Mouse (Mus musculus): ENCODE measurements at regions not wholly inside any gene's neighbourhood (a gene's known extent, or its start where the extent isn't known, plus 50 kb on each side); places are given as distances from the start of the nearest gene placed in this dataset.
"Not testable (repeated sequence)": the region's sequence is repeated elsewhere in the genome, so short reads cannot be mapped to it uniquely, and the experiment has no call there.

DNA sequence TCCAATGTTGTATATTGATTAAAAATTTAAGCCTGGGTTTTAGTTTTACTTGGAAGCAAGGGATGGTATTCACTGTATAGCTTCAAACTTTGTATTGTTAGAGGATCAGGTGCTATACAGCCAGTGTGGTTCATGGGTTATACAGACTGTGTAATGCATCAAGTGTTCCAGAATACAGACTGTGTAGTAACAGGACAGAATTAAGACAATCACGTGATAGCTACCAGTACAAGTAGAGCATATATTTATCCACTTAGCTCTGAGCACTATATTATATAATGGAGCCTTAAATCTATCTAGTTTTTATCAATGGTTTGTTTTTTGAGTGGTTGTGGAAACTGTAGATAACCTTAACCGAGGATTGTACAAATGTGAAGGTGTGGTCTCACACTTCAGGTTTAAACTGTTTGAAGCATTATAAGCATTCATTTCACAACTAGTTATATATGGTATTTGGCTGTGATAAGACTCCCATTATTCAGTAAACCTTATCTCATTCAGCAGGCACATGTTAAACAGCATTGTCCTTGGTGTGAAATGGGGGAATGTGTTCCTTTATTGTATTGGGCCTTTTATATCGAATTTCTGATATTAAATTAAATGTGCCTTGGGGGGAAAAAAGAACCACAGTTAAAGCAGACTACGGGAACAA lies 256.3 kb upstream of the Sdr16c6 start:
- DNase-seq, result no peak

DNA sequence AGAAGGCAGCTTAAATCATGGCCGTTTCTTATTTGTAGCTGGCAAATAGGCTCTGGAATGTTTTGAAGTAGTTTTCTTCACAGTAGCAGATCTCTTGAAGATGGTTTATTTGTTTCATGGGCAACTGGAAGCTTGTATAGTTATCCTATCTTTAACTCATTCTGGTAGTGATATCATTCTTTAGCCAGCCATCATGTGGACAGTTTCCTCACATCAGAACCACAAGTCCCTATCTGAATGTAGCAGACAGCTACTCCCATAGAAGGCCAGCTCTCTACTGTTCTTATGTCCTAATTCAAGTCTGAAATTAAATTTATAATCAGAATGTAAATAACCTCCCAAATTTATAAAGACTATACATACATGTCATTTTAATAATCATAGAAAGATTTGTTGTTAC lies 253.8 kb upstream of the Sdr16c6 start:
- no peak for DNase-seq

DNA sequence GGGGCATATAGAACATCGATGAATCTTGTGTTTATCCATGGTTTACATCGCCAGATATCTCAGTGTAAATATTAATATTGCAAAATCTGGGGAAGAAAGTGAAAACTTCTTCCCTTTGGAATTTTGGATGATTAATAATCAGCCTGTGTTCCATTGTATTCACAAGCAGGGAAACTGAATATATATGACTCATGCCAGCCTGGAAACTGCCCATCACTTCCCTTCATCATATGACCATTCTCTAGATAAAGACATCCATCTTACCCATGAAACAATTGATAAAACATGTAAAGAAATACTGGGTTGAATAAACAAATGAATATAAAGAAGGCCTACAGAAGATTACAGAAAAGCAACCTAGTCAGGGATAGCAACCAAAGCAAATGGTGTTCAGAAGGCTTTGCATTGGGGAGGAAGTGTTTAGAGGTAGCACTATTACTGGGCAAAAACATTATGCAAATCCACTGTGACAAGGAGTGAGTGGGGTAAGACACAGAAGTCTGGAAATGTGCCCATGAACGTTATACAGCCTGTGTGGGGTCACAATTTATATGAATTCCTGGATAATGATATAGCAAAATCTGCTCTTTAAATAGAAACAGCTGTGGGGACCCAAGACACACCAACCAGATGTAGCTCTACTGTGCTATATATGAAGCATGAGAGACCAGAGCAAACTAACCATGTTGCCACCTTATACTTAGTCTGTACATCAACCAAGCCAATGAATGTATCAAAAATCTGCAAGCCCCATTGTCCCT lies 238.5 kb upstream of the Sdr16c6 start:
- no peak for DNase-seq

DNA sequence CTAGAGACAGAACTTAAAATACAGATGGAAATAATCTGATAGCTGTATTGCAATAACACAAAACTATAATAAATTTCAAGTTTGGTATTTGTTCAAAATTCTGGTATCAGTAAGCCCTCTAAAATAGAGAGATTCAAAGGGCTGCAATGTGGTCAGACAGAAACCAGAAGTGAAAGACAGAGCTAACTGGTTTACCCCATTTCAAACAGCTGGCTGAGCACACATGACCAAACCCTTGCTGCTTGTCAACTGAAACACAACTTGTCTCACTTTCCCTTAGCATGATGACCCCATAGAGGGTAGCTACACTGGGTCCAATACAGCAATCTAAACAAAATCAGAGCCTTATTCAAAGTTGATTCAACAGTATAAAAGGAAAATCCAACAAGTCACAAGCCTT lies 234.2 kb upstream of the Sdr16c6 start:
- no peak for DNase-seq

DNA sequence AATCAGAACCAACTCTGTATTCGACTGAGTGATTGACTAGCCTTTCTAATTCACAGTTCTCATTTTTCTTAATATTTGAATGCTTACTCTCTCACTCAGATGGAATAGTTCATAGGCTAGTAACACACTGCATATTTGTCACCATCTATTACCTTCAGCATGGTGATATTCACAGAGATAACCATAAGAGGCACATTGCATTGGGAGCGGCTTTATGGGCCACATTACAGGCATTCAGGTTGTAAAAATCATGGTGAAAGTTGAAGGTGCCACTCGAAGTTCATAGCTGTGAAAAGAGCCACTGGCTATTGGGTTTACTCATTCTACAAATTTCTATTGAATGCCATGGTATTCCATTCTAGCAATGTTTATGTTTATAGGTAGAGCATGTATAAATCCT lies 229.6 kb upstream of the Sdr16c6 start:
- no peak for DNase-seq

DNA sequence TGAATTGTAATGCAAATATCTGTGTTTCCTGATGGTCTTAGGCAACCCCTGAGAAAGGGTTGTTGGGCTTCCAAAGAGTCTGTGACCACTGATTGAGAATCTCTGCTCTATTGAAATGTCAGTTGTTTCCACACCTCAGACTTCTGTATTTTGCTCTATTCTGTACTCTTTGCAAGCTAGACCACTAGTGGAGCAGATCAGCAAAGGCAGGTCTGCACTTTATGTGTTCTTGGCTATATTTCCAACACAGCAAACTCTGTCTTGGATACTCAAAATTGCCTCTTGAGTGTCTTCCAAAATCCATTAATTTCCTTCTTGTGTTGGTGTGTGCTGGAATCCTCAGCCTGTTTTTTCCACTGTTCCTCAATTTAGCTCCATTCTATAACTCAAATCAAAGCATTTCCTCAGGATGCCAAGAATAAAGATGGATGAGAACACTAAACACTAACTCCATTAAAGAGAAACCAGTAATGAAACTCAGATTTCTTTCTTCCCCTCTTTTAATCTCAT lies 228.5 kb upstream of the Sdr16c6 start:
- DNase-seq, result no peak

DNA sequence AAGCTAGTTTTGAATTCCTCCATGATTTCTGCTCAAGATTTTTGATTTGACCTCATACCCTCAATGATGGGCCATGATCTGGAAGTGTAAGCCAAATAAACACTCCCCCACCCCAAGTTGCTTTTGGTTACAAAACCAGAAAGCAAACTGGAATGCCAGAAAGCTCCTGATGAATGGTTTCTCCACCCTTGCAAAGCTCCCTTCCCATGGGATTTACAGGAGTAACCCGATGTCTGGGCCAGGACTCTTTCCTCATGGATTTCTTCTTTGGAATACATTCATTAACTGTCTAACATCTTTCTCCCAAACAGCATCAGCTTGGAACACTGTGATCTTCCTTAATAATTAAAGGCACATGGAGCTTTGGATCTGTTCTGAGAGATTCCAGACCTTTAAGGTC lies 227.3 kb upstream of the Sdr16c6 start:
- DNase-seq, result no peak

DNA sequence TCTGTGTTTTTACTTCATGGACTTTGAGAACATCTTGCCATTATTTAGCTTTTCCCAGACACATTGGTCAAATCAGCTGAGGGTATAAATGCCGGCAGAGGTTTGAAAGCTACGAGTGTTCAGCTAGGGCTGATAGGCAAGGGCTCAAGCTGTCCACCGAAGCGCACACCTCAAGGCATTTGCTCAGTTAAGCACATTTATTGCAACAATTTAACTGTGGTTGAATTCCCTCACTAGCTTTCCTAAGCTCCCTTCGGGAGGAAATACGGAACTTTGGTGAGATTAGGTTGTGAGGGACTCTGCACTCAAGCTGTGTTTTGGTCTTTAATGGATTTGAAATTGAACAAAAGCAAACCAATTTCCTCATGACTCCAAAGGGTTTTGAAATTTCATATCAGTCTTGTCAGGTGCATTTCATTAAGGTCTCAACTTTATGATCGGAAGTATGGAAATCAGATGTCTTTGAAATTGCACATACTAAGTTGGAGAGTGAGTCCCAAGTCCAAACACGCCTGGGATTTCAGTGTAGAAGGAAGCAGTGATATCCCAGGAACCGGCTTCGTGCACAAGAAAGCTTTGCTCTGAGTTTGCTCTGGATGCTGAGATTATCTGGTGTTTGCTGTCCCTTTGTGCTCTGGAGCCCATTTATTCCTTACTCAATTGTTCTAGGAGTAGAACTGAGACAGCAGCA lies 223.0 kb upstream of the Sdr16c6 start:
- DNase-seq, result no peak

DNA sequence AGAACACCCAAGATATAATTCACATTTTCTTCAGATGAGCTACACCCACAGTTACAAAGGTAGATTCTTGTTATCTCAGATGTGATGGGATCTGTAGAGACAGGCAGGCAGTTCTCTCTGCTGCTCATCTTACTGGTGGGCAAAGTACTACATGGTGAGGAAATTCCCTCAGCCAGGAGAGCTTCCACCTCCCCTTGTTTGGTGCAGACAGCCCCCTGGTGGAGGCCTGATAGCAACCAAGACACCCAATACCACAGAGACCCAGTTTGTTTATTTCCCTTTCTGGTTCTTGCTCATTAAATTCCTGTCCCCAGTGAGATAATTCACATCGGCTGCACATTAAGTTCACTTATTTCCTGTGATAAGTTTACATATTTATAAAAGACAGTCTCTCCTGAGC lies 222.3 kb upstream of the Sdr16c6 start:
- DNase-seq, result peak; percentile 4

DNA sequence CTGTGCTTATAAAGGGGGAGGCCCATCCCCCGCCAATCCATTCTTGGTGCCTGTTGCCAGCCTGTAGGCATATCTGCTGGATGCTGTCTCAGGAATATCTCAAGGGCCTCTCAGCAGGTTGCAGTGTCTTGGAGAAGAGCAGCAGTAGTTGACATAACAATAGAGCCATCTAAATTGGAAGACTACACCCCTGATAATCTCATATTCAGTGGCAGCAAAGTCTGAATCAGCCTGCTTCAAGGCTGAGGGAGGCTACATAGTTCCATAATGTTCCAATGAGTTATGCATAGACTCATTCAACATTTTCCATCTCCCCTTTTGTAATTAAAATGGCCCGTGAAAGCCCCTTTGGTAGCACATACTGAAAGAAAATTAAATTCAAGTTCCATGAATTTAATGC lies 172.3 kb upstream of the Sdr16c6 start:
- no peak for DNase-seq

DNA sequence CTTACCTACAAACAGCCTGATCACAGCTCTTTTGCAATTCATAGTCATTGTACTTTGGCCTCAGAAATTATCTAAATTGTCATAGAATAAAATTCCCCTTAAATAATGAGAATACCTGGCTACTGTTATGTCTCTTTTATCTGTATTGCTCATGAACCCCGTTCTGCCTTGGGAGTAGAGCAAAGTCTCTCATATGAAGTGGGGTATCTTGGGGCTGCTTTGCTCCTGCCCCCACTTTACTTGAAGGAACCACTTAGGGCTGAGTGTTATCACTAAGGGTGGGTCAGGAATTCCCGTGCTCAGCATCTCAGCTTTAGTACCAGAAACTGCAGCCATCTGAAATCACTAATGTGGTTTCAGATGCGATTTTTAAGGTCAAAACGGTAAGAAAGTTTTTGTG lies 170.3 kb upstream of the Sdr16c6 start:
- DNase-seq, result no peak

DNA sequence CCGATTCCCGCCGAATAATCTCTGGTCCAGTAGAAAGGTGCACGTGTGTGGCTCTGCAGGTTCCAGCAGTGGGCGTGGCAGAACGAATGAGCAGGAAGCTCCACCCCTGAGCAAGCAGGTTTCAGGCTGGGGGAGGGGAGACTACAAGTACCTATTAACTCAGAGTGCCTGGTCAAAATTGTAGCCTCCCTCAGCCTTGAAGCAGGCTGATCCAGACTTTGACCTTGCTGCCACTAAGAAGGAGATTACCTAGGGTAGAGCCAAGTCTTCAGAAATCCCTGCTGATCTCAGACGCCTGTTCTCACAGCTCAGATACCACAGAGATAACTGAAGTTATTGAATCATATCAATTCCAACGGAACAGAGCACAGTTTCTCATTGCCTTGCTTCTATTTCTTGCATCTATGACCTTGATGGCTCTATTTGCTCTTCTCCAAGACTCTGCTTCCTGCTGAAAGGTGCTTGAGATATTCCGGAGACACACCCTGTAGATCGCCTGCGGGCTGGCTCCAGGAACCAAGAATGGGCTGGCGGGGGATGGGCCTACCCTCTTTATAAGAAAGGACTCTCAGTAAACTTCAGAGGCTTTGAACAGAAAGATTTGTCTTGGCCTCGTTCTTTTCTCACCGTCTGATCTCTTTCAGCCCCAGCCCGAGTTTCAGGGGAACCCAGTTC lies 165.1 kb upstream of the Sdr16c6 start:
- DNase-seq, result not testable (repeated sequence)

DNA sequence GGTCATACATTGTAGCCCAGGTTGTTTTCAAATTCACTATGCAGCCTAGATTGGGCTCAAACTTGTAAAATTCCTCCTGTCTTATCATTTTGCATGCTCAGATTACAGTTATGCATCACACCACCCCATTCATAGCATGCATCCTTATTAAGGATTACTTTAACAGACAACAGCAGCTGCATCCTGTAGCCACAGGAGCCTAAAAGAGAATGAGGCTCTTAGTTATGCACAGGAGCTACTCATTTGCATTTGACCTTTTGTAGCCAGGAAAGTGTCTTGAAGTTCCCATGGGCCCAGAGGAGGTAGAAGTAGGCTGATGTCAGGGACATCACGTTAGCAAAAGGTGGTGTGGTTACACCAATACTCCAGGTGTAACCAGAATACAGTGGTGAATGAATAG lies 148.9 kb upstream of the Sdr16c6 start:
- no peak for DNase-seq

DNA sequence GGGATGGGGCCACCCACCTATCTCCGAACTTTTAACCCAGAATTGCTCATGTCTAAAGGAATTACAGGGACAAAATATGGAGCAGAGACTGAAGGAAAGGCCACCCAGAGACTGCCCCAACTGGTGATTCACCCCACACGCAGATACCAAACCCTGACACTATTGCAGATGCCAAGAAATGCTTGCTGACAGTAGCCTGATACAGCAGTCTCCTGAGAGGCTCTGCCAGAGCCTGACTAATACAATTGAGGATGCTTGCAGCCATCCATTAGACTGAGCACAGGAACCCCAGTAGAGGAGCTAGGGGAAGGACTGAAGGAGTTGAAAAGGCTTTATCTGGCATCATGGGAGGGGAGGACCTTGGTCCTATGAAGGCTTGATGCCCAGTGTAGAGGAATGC lies 142.4 kb upstream of the Sdr16c6 start:
- DNase-seq, result no peak

DNA sequence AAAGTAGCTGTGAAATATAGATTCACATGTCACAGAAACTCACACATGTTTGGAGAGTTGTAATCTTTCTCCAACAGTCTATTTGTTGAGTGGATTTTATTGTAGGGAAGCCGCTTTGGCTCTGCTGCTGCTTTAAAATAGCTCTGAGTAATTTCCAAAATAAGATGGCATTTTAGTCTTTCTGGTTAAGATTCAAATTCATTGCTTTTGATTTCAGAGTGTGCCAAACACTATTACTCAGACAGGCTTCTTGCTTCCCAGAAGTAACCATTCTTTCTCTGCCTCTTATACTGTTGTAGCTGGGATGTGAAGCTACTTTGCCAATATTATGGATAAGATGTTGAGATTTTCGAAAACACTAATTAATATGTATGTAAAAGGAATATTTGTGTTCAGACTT lies 134.6 kb upstream of the Sdr16c6 start:
- no peak for DNase-seq

DNA sequence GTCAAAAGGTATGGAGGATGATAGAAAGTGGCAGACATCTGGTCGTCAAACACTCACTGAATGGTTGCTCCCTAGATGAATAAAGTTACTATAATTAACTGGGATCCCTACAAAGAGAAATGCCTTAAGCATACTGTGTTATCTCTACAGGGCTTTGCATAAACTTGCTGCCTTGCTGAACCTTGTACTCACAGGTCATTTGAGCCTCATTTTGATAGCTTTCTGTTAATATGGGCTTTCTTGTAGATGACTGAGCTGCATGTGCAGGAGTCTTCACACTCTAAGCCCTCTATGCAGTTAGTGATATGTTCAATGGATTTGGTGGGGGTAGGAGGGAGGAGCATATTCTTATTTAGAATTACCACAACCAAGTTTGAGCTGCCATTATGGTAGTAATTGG lies 127.8 kb upstream of the Sdr16c6 start:
- no peak for DNase-seq

DNA sequence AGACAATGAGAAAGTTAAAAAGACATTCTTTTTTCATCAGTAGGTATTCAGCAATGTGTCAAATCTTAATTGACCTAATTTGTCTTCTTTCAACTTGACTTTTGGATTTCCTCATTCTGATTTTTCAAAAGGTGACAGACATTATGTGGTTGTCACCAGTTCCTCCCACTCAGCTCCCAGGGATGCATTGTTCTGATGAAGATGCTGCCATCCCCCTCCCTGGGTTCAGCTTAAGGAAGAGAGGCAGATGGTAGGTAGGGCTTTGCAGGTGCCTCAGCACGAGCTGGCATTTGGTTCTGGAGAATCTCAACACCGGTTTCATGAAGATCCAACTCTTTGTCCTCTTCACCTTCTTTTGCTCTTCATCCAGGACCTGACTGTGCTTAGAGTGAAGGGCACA lies 122.0 kb upstream of the Sdr16c6 start:
- DNase-seq, result no peak

DNA sequence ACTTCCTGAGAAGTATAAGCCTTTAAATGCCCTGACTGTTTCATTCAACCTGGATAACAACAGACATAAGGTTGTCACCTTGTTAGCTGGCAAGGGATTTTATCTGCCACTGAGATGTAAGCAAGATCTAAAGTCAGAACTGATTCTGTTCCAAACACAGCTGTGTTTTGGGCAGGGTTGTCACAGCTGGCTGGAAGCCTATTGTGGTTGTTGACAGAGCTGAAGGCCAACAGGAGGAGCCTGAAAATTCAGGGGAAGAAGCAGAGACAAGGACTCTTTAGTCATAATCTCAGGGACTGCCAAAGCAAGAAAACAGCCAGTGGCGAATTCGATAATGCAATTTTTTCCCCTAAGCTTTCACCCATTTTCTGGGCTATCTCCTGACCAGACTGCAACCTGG lies 118.5 kb upstream of the Sdr16c6 start:
- DNase-seq, result no peak

DNA sequence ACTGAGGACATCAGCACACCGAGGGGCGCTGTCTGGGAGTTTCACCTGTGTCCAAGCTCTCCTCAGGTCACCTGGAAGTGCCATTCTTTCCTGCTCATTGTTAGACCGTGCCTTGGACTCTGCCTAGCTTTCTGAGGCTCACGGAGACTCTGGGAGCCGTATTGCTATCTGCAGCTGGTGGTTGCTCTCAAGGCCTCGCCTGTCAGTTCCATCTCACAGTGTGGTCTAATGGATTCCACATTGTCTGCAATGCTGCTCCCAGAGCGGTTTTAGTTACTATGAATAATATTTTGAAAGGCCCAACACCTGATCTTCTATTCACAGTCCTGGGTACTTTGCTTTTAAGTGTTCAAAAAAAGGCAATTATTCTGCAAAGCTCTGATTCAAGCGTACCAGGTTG lies 117.9 kb upstream of the Sdr16c6 start:
- DNase-seq, result no peak
